Mouse (Mus musculus): Measurements from ENCODE around the gene Hk1. TPM values are rescaled to one million over a fixed set of nuclear protein-coding genes. Genes with fewer than 3 reads are reported as not detected.

Gene Hk1
- total and polyA plus RNA-seq, 3 experiments, result 71.0 to 120 (median 120) TPM

DNA sequence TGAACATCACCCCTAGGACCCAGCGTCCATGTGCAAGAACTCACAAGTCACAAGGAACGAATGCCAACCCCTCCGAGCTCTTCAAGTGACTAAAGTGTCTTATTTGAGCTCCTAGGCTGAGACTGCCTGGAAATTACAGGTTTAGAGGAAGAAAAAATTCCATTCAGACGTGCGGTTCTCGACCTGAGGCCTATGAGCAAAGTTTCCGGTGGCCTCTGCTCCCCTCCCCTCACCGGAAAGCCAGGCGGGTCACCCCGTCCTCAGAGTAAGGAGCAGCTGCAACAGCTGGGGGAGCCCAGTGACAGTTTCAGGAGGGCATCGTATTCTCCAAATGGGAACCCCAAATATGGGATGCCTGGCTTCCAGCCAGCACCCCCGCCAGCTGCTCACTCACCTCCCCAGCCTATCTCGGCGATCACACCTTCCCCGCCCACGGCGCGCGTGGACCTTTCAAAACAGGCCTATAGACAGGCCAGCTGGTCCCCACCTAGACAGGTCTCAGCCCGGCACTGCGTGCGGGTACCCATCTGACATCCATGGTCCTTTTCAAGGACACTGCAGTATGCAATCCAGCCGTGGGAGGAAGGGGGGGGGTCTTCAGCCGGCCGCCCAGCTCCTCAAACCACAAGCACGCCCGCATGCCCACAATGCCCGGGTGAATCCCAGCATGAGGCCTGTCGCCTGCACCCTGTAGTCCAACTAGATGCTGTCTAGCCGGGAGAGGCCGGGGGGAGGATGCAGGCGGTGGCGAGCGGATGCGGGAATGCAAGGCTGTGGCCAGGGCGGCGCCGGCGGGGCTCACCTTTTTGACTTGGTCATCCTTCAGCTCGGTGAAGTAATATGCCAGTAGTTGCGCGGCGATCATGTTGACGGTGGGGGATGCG lies 40.3 kb downstream of the Hk1 start:
- H3K27me3 ChIP-seq (ENCODE audit: control insufficient read depth, insufficient read depth, low read length), result no peaks in the 10 kb centered on the region
- intact Hi-C loops (cut with DNase I), result loop anchor here (5.0 kb wide), 2 partner anchors 37 to 62 kb away; no protein-coding TSS in a partner anchor
- WGBS, result under 1% methylated on average over 45 of the region's 45 CpGs
- peak overlapping the region; percentile 95 for H3K27ac ChIP-seq
- peak overlapping the region; percentile 58 for H3K9ac ChIP-seq (ENCODE audit: low read depth, low read length)
- TF ChIP-seq POLR2A (IDR thresholded peaks at IDR 0.05; ENCODE audit: insufficient read depth, low read depth, low read length) (peak; percentile 28; the same call in 1 of the 2 replicates), CTCF (IDR thresholded peaks at IDR 0.05) (no peak), EP300 (IDR thresholded peaks at IDR 0.05; ENCODE audit: insufficient read depth, low read depth, low read length) (0 out of 2 replicates have a peak, but pooled peaks have one; percentile 32)
- H3K79me2 ChIP-seq (replicated peaks; ENCODE audit: control insufficient read depth, insufficient read depth, low read length), result no peaks in the 10 kb centered on the region; the same call in 1 of the 2 replicates
- peaks cover 20% of the 10 kb centered on the region for H3K4me1 ChIP-seq (ENCODE audit: control insufficient read depth, insufficient read depth, low read length)
- DNase-seq, result peak; percentile 71
- peak overlapping the region; percentile 75 for H3K4me3 ChIP-seq
- H3K36me3 ChIP-seq (ENCODE audit: control insufficient read depth, insufficient read depth, low read length), result no peaks in the 10 kb centered on the region; the same call in 1 of the 2 replicates

GRCm38 (mm10) chr10:62338626-62339025 lies 41.1 kb downstream of the Hk1 start:
- no peak for TF ChIP-seq CTCF (IDR thresholded peaks at IDR 0.05)
- peak; percentile 56; the same call in 1 of the 2 replicates for TF ChIP-seq POLR2A (IDR thresholded peaks at IDR 0.05; ENCODE audit: insufficient read depth, low read depth, low read length)
- peak overlapping the region; percentile 95 for H3K27ac ChIP-seq
- H3K36me3 ChIP-seq (ENCODE audit: control insufficient read depth, insufficient read depth, low read length), result no peaks in the 10 kb centered on the region; the same call in 1 of the 2 replicates
- DNase-seq, result peak; percentile 54 to 58
- no peaks in the 10 kb centered on the region for H3K27me3 ChIP-seq (ENCODE audit: control insufficient read depth, insufficient read depth, low read length)
- peaks cover 2% of the 10 kb centered on the region for H3K79me2 ChIP-seq (replicated peaks; ENCODE audit: control insufficient read depth, insufficient read depth, low read length)
- peak overlapping the region; percentile 75 for H3K4me3 ChIP-seq
- 22% methylated on average over 5 of the region's 5 CpGs for WGBS
- H3K4me1 ChIP-seq (ENCODE audit: control insufficient read depth, insufficient read depth, low read length), result peaks cover 20% of the 10 kb centered on the region
- peak overlapping the region; percentile 58 for H3K9ac ChIP-seq (ENCODE audit: low read depth, low read length)
- intact Hi-C loops (cut with DNase I), result loop anchor here (5.0 kb wide), 2 partner anchors 36 to 61 kb away; no protein-coding TSS in a partner anchor

GRCm38 (mm10) chr10:62338176-62338575 lies 41.5 kb downstream of the Hk1 start:
- peaks cover 5% of the 10 kb centered on the region for H3K79me2 ChIP-seq (replicated peaks; ENCODE audit: control insufficient read depth, insufficient read depth, low read length)
- H3K36me3 ChIP-seq (ENCODE audit: control insufficient read depth, insufficient read depth, low read length), result no peaks in the 10 kb centered on the region; the same call in 1 of the 2 replicates
- intact Hi-C loops (cut with DNase I), result loop anchor here (5.0 kb wide), 2 partner anchors 36 to 61 kb away; no protein-coding TSS in a partner anchor
- TF ChIP-seq CTCF (IDR thresholded peaks at IDR 0.05) (no peak), EP300 (IDR thresholded peaks at IDR 0.05; ENCODE audit: insufficient read depth, low read depth, low read length) (no peak), POLR2A (IDR thresholded peaks at IDR 0.05; ENCODE audit: insufficient read depth, low read depth, low read length) (no peak)
- no peaks in the 10 kb centered on the region for H3K27me3 ChIP-seq (ENCODE audit: control insufficient read depth, insufficient read depth, low read length)
- peak overlapping the region; percentile 95 for H3K27ac ChIP-seq
- H3K4me3 ChIP-seq, result no peak overlapping the region; the same call in 1 of the 2 replicates
- peak overlapping the region; percentile 24 for H3K9ac ChIP-seq (ENCODE audit: low read depth, low read length)
- H3K4me1 ChIP-seq (ENCODE audit: control insufficient read depth, insufficient read depth, low read length), result peaks cover 22% of the 10 kb centered on the region
- WGBS, result 39% methylated on average over 9 of the region's 9 CpGs
- DNase-seq, result peak in 1 of 2 experiments; percentile 47

DNA sequence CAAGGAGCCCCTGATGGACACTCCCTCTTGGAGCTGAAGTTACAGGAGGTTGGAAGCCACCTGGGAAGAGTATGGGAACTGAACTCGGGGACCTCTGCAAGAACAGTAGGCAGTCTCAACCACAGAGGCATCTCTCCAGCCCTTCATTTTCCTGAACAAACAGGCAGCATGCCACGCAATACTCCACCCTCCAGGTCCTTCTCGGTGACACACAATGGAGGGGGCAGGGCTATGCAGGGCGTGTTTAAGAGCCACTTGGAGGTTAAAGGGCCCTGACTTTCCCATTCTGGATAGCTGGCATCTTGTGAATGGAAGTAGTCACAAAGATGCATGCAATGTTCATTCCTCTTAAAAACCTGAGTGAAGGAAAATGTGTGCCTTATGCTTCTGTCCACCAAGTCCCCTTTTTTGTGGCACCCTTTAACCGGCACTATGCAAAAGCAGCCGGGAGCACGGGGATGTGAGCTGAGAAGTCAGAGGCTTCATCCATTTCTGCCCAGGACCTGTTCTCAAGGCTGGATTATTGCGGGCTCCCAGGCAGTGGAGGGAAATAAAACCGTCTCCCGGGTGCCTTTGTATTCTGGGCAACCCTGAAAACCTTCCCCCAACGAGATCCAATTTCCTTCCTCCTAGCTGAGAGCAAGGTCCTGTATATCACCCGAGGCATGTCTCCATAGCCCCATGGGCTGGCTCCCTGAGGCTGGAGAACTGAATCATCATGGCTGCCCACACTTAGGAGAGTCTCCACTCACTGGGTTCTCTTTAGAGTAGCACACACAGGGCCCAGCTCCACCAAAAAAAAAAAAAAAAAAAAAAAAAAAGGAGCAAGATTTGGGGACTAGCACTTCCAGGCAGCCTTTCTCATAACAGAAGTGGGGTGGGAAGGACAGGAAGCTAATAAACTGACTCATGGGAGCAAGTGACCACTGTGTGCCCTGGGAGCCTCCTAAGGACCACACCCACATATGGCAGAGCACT lies 42.8 kb downstream of the Hk1 start:
- no peaks in the 10 kb centered on the region; the same call in 1 of the 2 replicates for H3K36me3 ChIP-seq (ENCODE audit: control insufficient read depth, insufficient read depth, low read length)
- H3K79me2 ChIP-seq (replicated peaks; ENCODE audit: control insufficient read depth, insufficient read depth, low read length), result peaks cover 5% of the 10 kb centered on the region
- no peak overlapping the region for H3K4me3 ChIP-seq
- no peak overlapping the region for H3K9ac ChIP-seq (ENCODE audit: low read depth, low read length)
- no peak for TF ChIP-seq EP300 (IDR thresholded peaks at IDR 0.05; ENCODE audit: insufficient read depth, low read depth, low read length)
- TF ChIP-seq POLR2A (IDR thresholded peaks at IDR 0.05; ENCODE audit: insufficient read depth, low read depth, low read length), result no peak
- TF ChIP-seq CTCF (IDR thresholded peaks at IDR 0.05), result no peak
- intact Hi-C loops (cut with DNase I), result loop anchor here (5.0 kb wide), 2 partner anchors 35 to 60 kb away; no protein-coding TSS in a partner anchor
- DNase-seq, result peak; percentile 57 to 64
- H3K27ac ChIP-seq, result peak overlapping the region; percentile 95
- no peaks in the 10 kb centered on the region for H3K27me3 ChIP-seq (ENCODE audit: control insufficient read depth, insufficient read depth, low read length)
- WGBS, result 24% methylated on average over 12 of the region's 12 CpGs
- peaks cover 24% of the 10 kb centered on the region for H3K4me1 ChIP-seq (ENCODE audit: control insufficient read depth, insufficient read depth, low read length)

DNA sequence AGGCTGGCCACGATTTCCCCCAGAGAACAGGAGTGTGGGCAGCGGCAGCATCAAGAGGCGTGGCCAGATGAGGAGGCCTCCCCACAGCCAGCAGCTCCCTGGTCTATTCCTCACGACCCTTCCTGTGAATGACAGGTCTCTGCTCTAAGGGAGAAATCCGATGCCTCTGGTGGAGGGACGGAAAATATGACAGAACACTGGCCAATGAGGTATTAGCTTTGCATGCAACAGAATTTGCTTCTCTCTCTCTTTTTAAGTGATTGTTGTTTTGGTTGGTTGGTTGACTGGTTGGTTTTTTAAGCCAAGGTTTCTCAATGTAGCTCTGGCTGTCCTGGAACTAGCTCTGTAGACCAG lies 44.3 kb downstream of the Hk1 start:
- 0 out of 2 replicates have a peak overlapping the region, but pooled peaks have one; percentile 9 for H3K27ac ChIP-seq
- WGBS, result 38% methylated on average over 6 of the region's 6 CpGs
- intact Hi-C loops (cut with DNase I), result loop anchor here (5.0 kb wide), 2 partner anchors 33 to 58 kb away; no protein-coding TSS in a partner anchor

More for the DNA sequence above, 44.3 kb downstream of the Hk1 start:
- Histone ChIP-seq H3K4me1 (ENCODE audit: control insufficient read depth, insufficient read depth, low read length) (peaks cover 29% of the 10 kb centered on the region), H3K79me2 (replicated peaks; ENCODE audit: control insufficient read depth, insufficient read depth, low read length) (peaks cover 8% of the 10 kb centered on the region), H3K9ac (ENCODE audit: low read depth, low read length) (no peak overlapping the region), H3K27me3 (ENCODE audit: control insufficient read depth, insufficient read depth, low read length) (no peaks in the 10 kb centered on the region), H3K36me3 (ENCODE audit: control insufficient read depth, insufficient read depth, low read length) (no peaks in the 10 kb centered on the region; the same call in 1 of the 2 replicates), H3K4me3 (no peak overlapping the region)
- TF ChIP-seq CTCF (IDR thresholded peaks at IDR 0.05) (no peak), POLR2A (IDR thresholded peaks at IDR 0.05; ENCODE audit: insufficient read depth, low read depth, low read length) (no peak), EP300 (IDR thresholded peaks at IDR 0.05; ENCODE audit: insufficient read depth, low read depth, low read length) (no peak)
- no peak for DNase-seq

Data from heart, adult 2 months (tissue).